Mouse (Mus musculus) Patski (cell line): ENCODE measurements around the gene Rpl29. TPM values are rescaled to one million over a fixed set of nuclear protein-coding genes. Genes with fewer than 3 reads are reported as not detected.

Experiments
- ATAC-seq: fragments of 100-300 bp; one replicate; pipeline ENCODE4 v1.8.0; 2021
- CTCF ChIA-PET: fragments of 350-600 bp; sonication (Branson Sonifier 250); formaldehyde crosslinking; loops from one replicate; lab custom pipeline; 2022; ENCODE audit warnings: inconsistent platforms; lab: Charles Lee
- POLR2A ChIA-PET: fragments of 350-600 bp; sonication (Branson Sonifier 250); formaldehyde crosslinking; loops from one replicate; lab custom pipeline; 2022; ENCODE audit warnings: antibody characterized with exemption, inconsistent platforms; lab: Charles Lee
- DNase-seq: peaks from one replicate; pipeline ENCODE4 v3.0.0-alpha.2; 2011; ENCODE audit warnings: low read depth, low spot score
- H3K27me3 ChIP-seq: fragments of 371-371 bp; one replicate; pipeline ENCODE4 v1.5.1; 2021
- CTCF ChIP-seq: fragments of 100-300 bp; IDR thresholded peaks from one replicate; pipeline ENCODE4 v1.5.1; 2021
- in situ Hi-C: fragments of 300-500 bp; cut with MboI; formaldehyde crosslinking; loops from 3 replicates; pipeline ENCODE4 v1.11.1; 2018; ENCODE audit warnings: low pct_unique_long_range_greater_than_20kb, mixed read lengths
- polyA plus RNA-seq: library from polyadenylated mRNA; unstranded; gene quantifications from one replicate; pipeline ENCODE4 v1.2.3, GENCODE M21; 2021

The Rpl29 gene
- polyA plus RNA-seq, 1 experiment from 2014 or later, result 189 TPM

DNA sequence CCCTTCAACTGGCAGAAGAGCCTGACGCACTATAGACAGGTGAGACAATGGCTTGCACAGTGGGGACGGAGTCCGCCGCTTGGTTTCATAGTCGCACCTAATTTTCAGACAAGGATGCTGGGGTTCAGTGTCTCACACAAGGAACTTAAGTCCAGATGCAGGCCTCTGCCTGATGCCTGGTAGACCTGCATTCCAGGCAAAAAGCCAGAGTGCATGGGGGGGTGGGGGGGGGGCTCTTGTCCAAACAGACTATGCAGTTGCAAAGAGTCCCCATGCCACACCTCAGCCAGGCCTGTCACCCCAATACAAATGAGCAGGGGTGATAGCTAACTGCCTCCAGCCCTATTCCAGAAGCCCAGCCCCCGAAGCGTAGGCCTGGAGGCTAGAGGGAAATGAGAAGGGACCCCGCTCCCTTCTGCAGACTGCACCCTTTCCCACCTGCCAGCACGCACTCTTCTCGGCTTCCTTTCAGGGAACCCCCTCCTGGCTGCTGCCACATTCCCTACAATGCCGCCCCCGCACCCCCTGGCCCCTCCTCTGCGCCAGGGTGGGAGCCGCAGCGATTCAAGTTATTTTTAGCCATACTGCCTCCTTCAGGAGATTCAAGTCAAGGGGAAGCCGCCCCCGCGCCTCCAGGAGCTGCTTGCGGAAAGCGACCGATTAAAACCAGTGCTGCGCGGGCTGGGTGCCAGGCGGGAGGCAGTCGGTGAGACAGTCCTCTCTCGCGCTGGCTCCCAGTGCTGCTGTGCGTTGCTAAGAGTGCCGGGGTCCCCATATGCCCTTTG is 11.2 kb upstream of the Rpl29 start:
- DNase-seq (no peak), ATAC-seq (peak; percentile 45)
- peak; percentile 81 for TF ChIP-seq CTCF
- POLR2A ChIA-PET, result interaction anchor here (0.6 to 1.1 kb wide), 2 partner anchors 46 to 60 kb away, joined by 3 to 4 read pairs; no protein-coding TSS in a partner anchor
- no peaks in the 10 kb centered on the region for H3K27me3 ChIP-seq
- CTCF ChIA-PET, result interaction anchor here (1.1 to 7.7 kb wide), 5 partner anchors 9 to 129 kb away, joined by 3 to 82 read pairs (median 3); no protein-coding TSS in a partner anchor
- in situ Hi-C loops, result no loop called here

DNA sequence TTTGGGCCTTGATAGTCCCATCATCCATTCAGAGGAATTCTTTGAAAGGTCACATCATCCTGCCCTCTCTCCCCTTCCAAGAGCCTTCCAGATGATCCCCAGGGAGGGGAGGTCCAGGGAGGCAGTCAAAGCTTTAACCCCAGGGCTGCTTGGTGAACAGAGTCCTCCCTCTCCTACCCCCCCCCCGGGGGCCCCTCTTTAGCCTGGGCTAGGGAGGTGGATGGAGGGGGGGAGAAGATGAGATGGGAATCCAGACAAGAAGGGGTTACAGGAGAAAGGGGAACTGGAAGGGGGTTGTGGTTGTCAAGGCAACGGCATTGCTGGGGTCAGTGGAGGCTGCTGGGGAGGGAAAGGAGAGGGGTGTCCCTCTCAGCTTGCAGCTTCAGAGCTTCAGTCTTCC is 8.6 kb upstream of the Rpl29 start:
- no peaks in the 10 kb centered on the region for H3K27me3 ChIP-seq
- CTCF ChIA-PET, result interaction anchor here (1.0 to 7.7 kb wide), 11 partner anchors 14 to 133 kb away, joined by 3 to 82 read pairs (median 5); partner anchors contain the start of genes Parp3 and Rrp9
- POLR2A ChIA-PET, result interaction anchor here (1.1 to 1.7 kb wide), 4 partner anchors 51 to 133 kb away, joined by 4 to 5 read pairs (median 4); partner anchors contain the start of gene Dusp7
- TF ChIP-seq CTCF, result no peak
- in situ Hi-C loops, result loop anchor here (5.0 kb wide), 1 partner anchor 113 kb away; no protein-coding TSS in a partner anchor
- no peak for DNase-seq
- ATAC-seq, result no peak

DNA sequence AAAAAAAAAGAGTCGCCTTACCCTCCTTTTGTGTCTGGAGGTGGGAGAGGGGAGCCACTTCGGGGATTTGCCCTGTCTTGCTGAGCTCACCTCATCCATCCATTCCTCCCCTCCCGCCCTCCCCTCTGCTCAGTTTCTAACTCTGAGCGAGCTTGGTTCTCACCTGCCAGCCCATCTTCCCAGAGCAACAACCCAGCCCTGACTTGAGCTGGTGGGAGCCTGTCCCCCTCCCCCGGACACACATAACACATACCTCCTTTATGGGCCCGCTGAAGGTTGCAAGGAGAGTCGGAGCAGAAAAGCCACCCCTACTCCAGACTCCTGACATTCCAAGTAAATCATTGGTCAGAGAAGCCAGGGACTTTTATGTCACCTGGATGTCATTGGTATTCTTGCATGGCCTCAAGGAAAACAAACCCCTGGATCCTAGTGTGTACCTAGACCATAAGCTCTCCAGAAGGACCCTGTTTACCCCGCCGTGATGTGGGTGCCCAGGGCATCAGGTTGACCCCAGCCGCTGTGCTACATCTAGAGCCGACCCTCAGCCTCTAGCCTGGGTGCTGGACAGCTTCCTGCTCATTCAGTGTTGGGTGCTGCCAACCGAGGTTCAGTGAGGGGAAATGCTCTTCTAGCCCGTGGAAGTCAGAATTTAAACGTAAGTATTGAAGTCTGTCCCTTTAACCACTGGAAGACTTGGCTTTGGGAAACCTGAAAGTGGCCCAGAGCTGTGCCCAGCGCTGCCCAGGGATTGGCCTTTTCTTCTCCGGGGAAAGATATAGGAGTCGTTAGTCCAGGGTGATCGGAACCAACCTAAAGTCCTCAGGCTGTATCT is 8.0 kb upstream of the Rpl29 start:
- DNase-seq (no peak), ATAC-seq (peak; percentile 24)
- POLR2A ChIA-PET, result interaction anchor here (1.4 to 1.7 kb wide), 4 partner anchors 52 to 134 kb away, joined by 4 read pairs; partner anchors contain the start of gene Dusp7
- in situ Hi-C loops, result loop anchor here (5.0 kb wide), 1 partner anchor 114 kb away; no protein-coding TSS in a partner anchor
- TF ChIP-seq CTCF, result no peak
- CTCF ChIA-PET, result interaction anchor here (0.7 to 7.7 kb wide), 21 partner anchors 8 to 145 kb away, joined by 3 to 82 read pairs (median 4); partner anchors contain the start of genes Parp3, Poc1a, Rpl29 and Rrp9
- no peaks in the 10 kb centered on the region for H3K27me3 ChIP-seq

DNA sequence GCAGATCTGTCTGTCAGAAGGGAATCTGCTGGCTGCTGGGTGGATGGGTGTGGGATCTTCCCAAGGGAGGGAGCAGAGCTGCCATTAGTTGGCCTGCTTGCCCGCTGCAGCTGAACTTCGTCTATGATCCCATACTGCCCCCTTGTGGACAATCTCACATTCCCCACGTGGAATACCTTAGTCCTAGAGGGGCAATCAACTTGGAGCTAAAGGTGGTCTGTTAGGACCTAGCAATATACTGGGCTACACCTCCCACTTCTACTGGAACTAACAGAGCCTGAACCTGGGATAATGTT is 7.4 kb upstream of the Rpl29 start:
- no peaks in the 10 kb centered on the region for H3K27me3 ChIP-seq
- ChIA-PET CTCF (interaction anchor here (0.7 to 7.7 kb wide), 19 partner anchors 8 to 146 kb away, joined by 3 to 82 read pairs (median 5); partner anchors contain the start of genes Parp3, Poc1a, Rpl29 and Rrp9), POLR2A (interaction anchor here (1.4 to 1.7 kb wide), 4 partner anchors 53 to 134 kb away, joined by 4 read pairs; partner anchors contain the start of gene Dusp7)
- in situ Hi-C loops, result loop anchor here (5.0 kb wide), 1 partner anchor 115 kb away; no protein-coding TSS in a partner anchor
- no peak for DNase-seq
- peak; percentile 80 for ATAC-seq
- peak; percentile 86 for TF ChIP-seq CTCF

DNA sequence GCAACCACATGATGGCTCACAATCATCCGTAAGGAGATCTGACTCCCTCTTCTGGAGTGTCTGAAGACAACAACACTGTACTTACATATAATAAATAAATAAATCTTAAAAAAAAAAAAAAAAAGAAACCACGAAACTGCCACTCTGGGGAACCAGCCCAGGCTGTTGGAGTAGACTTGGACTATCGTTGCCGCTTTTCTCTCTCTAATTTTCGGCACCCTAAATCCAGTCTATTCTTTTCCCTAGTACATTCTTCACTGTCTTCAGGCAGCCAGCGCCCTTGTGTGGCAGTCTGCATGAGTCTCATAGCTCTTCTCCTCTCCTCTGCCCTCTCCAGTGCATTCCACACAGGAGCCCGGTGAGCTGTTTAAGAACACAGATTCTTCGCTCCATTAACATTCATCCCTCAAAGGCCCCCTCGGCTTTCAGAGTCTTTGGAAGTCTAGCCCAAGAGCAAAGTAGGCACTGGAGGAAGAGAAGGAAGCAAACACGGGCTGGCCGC is 484 bp upstream of the Rpl29 start:
- ChIA-PET CTCF (interaction anchor here (0.7 to 3.7 kb wide), 5 partner anchors 17 to 461 kb away, joined by 3 to 33 read pairs (median 3); partner anchors contain the start of genes Parp3, Poc1a and Rrp9), POLR2A (interaction anchor here (0.7 to 1.6 kb wide), 4 partner anchors 14 to 148 kb away, joined by 4 to 5 read pairs (median 5); partner anchors contain the start of genes Pcbp4 and Poc1a)
- H3K27me3 ChIP-seq, result no peaks in the 10 kb centered on the region
- in situ Hi-C loops, result no loop called here
- ATAC-seq (peak; percentile 46), DNase-seq (no peak)
- no peak for TF ChIP-seq CTCF

DNA sequence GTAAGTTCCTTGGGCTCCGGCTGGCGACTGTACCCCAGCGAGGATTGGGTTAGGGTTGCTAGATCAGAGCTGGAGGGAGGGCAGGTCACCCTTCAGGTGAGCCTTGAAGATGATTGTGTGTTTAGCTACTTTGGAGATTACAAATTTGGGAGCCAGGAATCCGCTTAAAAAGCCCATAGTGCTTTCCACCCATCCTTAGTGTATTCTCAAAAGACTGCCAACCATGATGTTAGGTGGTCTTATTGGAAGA is 686 bp downstream of the Rpl29 start:
- no peaks in the 10 kb centered on the region for H3K27me3 ChIP-seq
- ChIA-PET CTCF (interaction anchor here (0.8 to 3.7 kb wide), 4 partner anchors 8 to 149 kb away, joined by 3 to 33 read pairs (median 3); partner anchors contain the start of genes Parp3, Poc1a and Rrp9), POLR2A (interaction anchor here (0.6 to 1.6 kb wide), 9 partner anchors 13 to 149 kb away, joined by 3 to 12 read pairs (median 4); partner anchors contain the start of genes Parp3, Pcbp4, Poc1a and Rrp9)
- no peak for TF ChIP-seq CTCF
- peak; percentile 1 for ATAC-seq
- no peak for DNase-seq
- in situ Hi-C loops, result no loop called here

DNA sequence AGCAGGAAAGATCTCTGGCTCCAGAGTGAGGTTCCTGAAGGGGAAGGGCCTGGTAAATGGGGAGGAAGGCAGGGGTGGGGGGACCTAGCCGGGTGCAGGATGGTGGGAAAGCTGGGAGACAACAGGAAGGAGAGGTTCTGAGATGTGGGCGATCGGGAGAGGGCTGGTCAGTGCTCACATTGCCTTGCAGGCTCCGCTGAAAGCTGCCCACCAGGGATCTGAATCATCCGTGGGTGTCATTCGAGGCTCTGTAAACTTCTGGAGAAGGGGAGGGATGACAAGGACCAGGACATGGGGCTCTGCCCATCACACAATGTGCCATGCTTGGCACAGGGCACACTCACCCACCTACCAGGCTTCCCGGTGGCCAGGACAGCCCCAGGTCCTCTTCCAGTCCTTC is 4.1 kb downstream of the Rpl29 start:
- in situ Hi-C loops, result no loop called here
- POLR2A ChIA-PET, result interaction anchor here (1.2 kb wide), 1 partner anchor 15 kb away, joined by 4 read pairs; no protein-coding TSS in a partner anchor
- DNase-seq (no peak), ATAC-seq (no peak)
- no peak for TF ChIP-seq CTCF
- CTCF ChIA-PET, result no interaction called here
- no peaks in the 10 kb centered on the region for H3K27me3 ChIP-seq

DNA sequence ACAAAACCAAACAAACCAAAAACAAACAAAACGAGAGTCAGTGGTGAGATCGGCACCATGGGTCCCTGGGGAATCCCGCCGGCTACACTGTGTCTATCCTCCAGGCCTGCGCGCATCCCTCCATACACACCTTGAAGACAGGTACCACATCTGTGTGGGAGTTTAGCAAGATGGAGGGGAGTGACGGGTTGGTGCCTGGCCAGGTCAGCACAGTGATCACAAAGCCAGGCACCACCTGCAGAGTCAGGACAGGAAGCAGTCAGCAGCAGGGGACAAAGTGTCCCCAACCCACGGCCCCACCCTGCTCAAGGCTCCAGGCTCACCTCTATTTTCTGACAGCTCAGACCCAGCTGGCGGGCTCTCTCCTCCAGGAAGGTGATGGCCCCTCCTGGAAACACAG is 7.3 kb downstream of the Rpl29 start:
- CTCF ChIA-PET, result interaction anchor here (1.2 kb wide), 1 partner anchor 148 kb away, joined by 3 read pairs; no protein-coding TSS in a partner anchor
- POLR2A ChIA-PET, result interaction anchor here (1.9 kb wide), 1 partner anchor 11 kb away, joined by 5 read pairs; the partner anchor contains the start of genes Abhd14a and Abhd14b

DNA sequence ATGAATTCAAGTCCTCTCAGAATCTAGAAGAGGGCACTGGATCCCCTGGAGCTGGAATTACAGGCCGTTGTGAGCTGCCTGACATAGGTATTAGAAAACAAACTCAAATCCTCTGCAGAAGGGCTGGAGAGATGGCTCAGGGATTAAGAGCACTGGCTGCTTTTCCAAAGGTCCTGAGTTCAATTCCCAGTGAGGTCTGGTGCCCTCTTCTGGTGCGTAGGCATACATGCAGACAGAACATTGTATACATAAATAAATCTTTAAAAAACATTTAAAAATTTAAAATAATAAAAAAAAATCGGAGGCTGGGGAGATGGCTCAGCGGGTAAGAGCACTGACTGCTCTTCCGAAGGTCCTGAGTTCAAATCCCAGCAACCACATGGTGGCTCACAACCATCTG is 13.4 kb downstream of the Rpl29 start:
- no peak for TF ChIP-seq CTCF
- no peak for DNase-seq
- H3K27me3 ChIP-seq, result no peaks in the 10 kb centered on the region
- no peak for ATAC-seq
- in situ Hi-C loops, result no loop called here
- CTCF ChIA-PET, result interaction anchor here (2.7 kb wide), 1 partner anchor 34 kb away, joined by 13 read pairs; the partner anchor contains the start of genes Parp3 and Rrp9
- POLR2A ChIA-PET, result interaction anchor here (1.4 kb wide), 1 partner anchor 13 kb away, joined by 5 read pairs; the partner anchor contains the start of gene Rpl29

More for the DNA sequence above, 7.3 kb downstream of the Rpl29 start:
- no peaks in the 10 kb centered on the region for H3K27me3 ChIP-seq
- no peak for ATAC-seq
- in situ Hi-C loops, result loop anchor here (5.0 kb wide), 1 partner anchor 41 kb away; the partner anchor contains the start of genes Parp3 and Rrp9
- DNase-seq, result no peak
- no peak for TF ChIP-seq CTCF
